Mouse (Mus musculus) heart, embryonic 14.5 days (tissue): ENCODE data around the gene Slc25a25. TPM values are rescaled to one million over a fixed set of nuclear protein-coding genes. Genes with fewer than 3 reads are reported as not detected.

ENCODE experiments used
- ATAC-seq: fragments of 200-750 bp; cut with Nextera tagmentation; 2 replicates; pipeline ENCODE4 v1.8.0; 2017; ENCODE audit warnings: low read depth, moderate TSS enrichment; ENCODE audit not compliant: insufficient number of reproducible peaks, insufficient read depth, low FRiP score
- H3K27ac ChIP-seq, 2 experiments: fragments of 200-500 bp in 1 of 2; fragments of 300-500 bp in 1 of 2; sonication (generic) in 1 of 2; replicated peaks in 1 of 2; 2 replicates each; pipeline ENCODE4 v1.5.1; 2012 to 2014; ENCODE audit warnings: low read depth in 2 of 2, low read length in 2 of 2, control low read depth in 1 of 2, mild to moderate bottlenecking in 1 of 2, mixed read lengths in 1 of 2; ENCODE audit not compliant: control insufficient read depth in 1 of 2, insufficient read depth in 1 of 2
- H3K27me3 ChIP-seq: fragments of 300-500 bp; sonication (generic); 2 replicates; pipeline ENCODE4 v1.6.1; 2014; ENCODE audit warnings: mild to moderate bottlenecking, low read length, control low read depth; ENCODE audit not compliant: control insufficient read depth, insufficient read depth
- H3K36me3 ChIP-seq: fragments of 300-500 bp; sonication (generic); 2 replicates; pipeline ENCODE4 v1.6.1; 2014; ENCODE audit warnings: mild to moderate bottlenecking, control low read depth, low read length, mixed read lengths; ENCODE audit not compliant: control insufficient read depth, insufficient read depth
- H3K4me1 ChIP-seq, 2 experiments: fragments of 200-500 bp in 1 of 2; fragments of 300-500 bp in 1 of 2; sonication (generic) in 1 of 2; 2 replicates each; pipeline ENCODE4 v1.6.1; 2012 to 2014; ENCODE audit warnings: low read length in 2 of 2, control low read depth in 1 of 2, mixed read lengths in 1 of 2; ENCODE audit not compliant: control insufficient read depth in 2 of 2, insufficient read depth in 2 of 2
- H3K4me2 ChIP-seq: fragments of 300-500 bp; sonication (generic); 2 replicates; pipeline ENCODE4 v1.6.1; 2014; ENCODE audit warnings: mild to moderate bottlenecking, low read length
- H3K4me3 ChIP-seq, 2 experiments: fragments of 200-500 bp in 1 of 2; fragments of 300-500 bp in 1 of 2; sonication (generic) in 1 of 2; 2 replicates each; pipeline ENCODE4 v1.5.1; 2012 to 2014; ENCODE audit warnings: low read length in 2 of 2, mild to moderate bottlenecking in 2 of 2, control low read depth in 1 of 2, low read depth in 1 of 2, moderate library complexity in 1 of 2; ENCODE audit not compliant: control insufficient read depth in 1 of 2, insufficient read depth in 1 of 2
- H3K9ac ChIP-seq: fragments of 300-500 bp; sonication (generic); 2 replicates; pipeline ENCODE4 v1.6.1; 2014; ENCODE audit warnings: mild to moderate bottlenecking, low read length
- H3K9me3 ChIP-seq: fragments of 300-500 bp; sonication (generic); 2 replicates; pipeline ENCODE4 v1.6.1; 2016; ENCODE audit warnings: low read length, control low read depth; ENCODE audit not compliant: control insufficient read depth
- WGBS: fragments of 180-500 bp; shearing (Covaris S2); extraction: QIAGEN DNeasy Blood & Tissue Kit; methylation state at CpG from one replicate; pipeline ENCODE4 v1.1.7; 2014; 5-methylcytosine and 5-hydroxymethylcytosine counted together
- polyA plus RNA-seq: library from polyadenylated mRNA; unstranded; fragments of >200 nt; fragmentation: Nextera tagmentation; extraction: Ambion mirVana; gene quantifications from 2 replicates; pipeline ENCODE4 v1.2.1, GENCODE M21; 2014

The Slc25a25 gene
- polyA plus RNA-seq, 1 experiment from 2014 or later, result 8.0 TPM

DNA sequence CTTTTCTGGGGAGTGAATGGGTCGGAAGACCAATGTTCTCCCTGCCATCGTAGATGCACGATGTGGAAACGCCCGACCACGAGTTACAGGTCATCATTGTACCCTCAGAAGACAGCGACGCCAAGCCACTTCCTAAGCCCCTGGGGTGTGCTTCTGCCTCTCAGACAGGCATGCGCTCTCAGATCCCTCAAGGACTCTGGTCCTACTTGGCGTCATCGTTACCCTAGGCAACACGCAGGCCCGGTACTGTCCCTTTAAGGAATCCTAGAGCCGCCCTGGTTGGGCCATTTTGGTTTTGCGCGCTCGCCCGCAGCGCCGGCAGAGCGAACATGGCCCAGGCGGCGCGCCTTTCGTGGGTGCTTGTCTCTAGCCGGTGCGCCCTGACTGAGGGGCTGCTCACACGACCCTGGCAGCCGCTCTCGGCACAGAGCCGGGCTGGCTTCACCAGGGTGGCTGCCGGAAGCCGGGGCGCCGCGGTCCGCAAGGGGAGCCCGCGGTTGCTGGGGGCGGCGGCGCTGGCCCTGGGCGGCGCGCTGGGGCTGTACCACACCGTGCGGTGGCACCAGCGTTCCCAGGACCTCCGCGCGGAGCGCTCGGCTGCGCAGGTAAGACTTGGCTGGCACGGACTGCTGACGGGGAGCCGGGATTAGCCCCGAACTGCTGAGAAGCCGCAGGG lies 55.2 kb downstream of the Slc25a25 start:
- no peaks in the 10 kb centered on the region for H3K27me3 ChIP-seq
- no peaks in the 10 kb centered on the region for H3K9me3 ChIP-seq
- peaks cover 28% of the 10 kb centered on the region for H3K36me3 ChIP-seq
- peak overlapping the region; percentile 84 for H3K9ac ChIP-seq
- peak overlapping the region; percentile 89 to 92 for H3K27ac ChIP-seq
- H3K4me2 ChIP-seq, result peak overlapping the region; percentile 93
- under 1% methylated on average over 52 of the region's 59 CpGs for WGBS
- H3K4me1 ChIP-seq, result peaks cover 11 to 20% of the 10 kb centered on the region in 2 experiments
- ATAC-seq, result peak; percentile 91
- H3K4me3 ChIP-seq, result peak overlapping the region; percentile 88 to 92

GRCm38 (mm10) chr2:32395484-32395945 lies 55.7 kb downstream of the Slc25a25 start, which contains the start of gene Ptges2:
TSS of gene Ptges2 (plus strand) at chr2:32395896.
- Histone ChIP-seq H3K36me3 (peaks cover 22% of the 10 kb centered on the region), H3K9ac (peak within 1 kb of the TSS; percentile 84), H3K4me2 (peak within 1 kb of the TSS; percentile 93), H3K4me1 (peaks cover 11 to 20% of the 10 kb centered on the region in 2 experiments), H3K27me3 (no peaks in the 10 kb centered on the region), H3K9me3 (no peaks in the 10 kb centered on the region), H3K4me3 (peak within 1 kb of the TSS; percentile 88 to 92), H3K27ac (peak within 1 kb of the TSS; percentile 89 to 92)
- WGBS, result under 1% methylated on average over 31 of the region's 31 CpGs
- peak; percentile 84 for ATAC-seq

- Histone ChIP-seq H3K4me1 (peaks cover 11 to 20% of the 10 kb centered on the region in 2 experiments), H3K27ac (peak overlapping the region; percentile 9 to 92; a peak in 3 of 4 replicates), H3K4me3 (peak overlapping the region; percentile 88 to 92), H3K36me3 (peaks cover 16% of the 10 kb centered on the region), H3K4me2 (peak overlapping the region; percentile 93), H3K27me3 (no peaks in the 10 kb centered on the region), H3K9ac (peak overlapping the region; percentile 84), H3K9me3 (no peaks in the 10 kb centered on the region)
- 2% methylated on average over 8 of the region's 8 CpGs for WGBS
- ATAC-seq, result no peak
Measured at GRCm38 (mm10) chr2:32394973-32395372, 56.3 kb downstream of the Slc25a25 start.

GRCm38 (mm10) chr2:32392063-32392462 lies 59.2 kb downstream of the Slc25a25 start:
- H3K27me3 ChIP-seq, result no peaks in the 10 kb centered on the region
- no peak overlapping the region for H3K4me2 ChIP-seq
- no peaks in the 10 kb centered on the region for H3K9me3 ChIP-seq
- peaks cover 8 to 15% of the 10 kb centered on the region in 2 experiments for H3K4me1 ChIP-seq
- no peaks in the 10 kb centered on the region for H3K36me3 ChIP-seq
- 64% methylated on average over 5 of the region's 5 CpGs for WGBS
- peak overlapping the region; percentile 7 to 17; a peak in 2 of 4 replicates for H3K27ac ChIP-seq
- ATAC-seq, result no peak
- H3K9ac ChIP-seq, result peak overlapping the region; percentile 17; the same call in 1 of the 2 replicates
- H3K4me3 ChIP-seq, result no peak overlapping the region

GRCm38 (mm10) chr2:32390871-32391270 lies 60.4 kb downstream of the Slc25a25 start:
- no peak overlapping the region for H3K27ac ChIP-seq
- H3K9me3 ChIP-seq, result no peaks in the 10 kb centered on the region
- H3K36me3 ChIP-seq, result no peaks in the 10 kb centered on the region
- H3K4me1 ChIP-seq, result peaks cover 6 to 10% of the 10 kb centered on the region in 2 experiments; a peak in 3 of 4 replicates
- no peak overlapping the region for H3K4me3 ChIP-seq
- no peak overlapping the region for H3K4me2 ChIP-seq
- 0 out of 2 replicates have a peak, but pooled peaks cover 2% of the 10 kb centered on the region for H3K27me3 ChIP-seq
- no peak overlapping the region for H3K9ac ChIP-seq
- 73% methylated on average over 8 of the region's 8 CpGs for WGBS
- no peak for ATAC-seq

DNA sequence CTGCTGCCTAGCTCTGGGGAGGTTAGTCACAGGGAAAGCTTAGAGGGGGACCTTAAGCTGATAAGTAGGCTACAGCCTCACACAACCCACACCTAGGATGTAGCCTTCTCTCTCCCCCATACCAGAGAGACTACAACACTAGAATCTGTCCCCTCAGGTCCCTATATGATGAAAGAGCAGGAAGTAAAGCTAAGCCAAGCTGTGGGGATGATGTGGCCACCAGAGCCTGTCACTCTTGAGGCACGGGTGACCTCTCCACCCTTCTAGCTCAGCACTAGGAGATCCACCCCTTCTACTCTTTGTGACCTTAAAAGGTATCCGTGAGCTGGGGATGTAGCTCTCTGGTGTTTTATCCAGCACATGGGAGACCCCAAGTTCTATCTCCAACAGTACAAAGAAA lies 62.1 kb downstream of the Slc25a25 start:
- 65% methylated on average over 2 of the region's 2 CpGs for WGBS
- no peak overlapping the region for H3K27ac ChIP-seq
- H3K4me2 ChIP-seq, result no peak overlapping the region
- H3K4me1 ChIP-seq, result peaks cover 4 to 5% of the 10 kb centered on the region in 2 experiments; a peak in 2 of 4 replicates
- no peaks in the 10 kb centered on the region for H3K36me3 ChIP-seq
- H3K27me3 ChIP-seq, result peaks cover 2% of the 10 kb centered on the region; the same call in 1 of the 2 replicates
- H3K4me3 ChIP-seq, result no peak overlapping the region
- ATAC-seq, result no peak
- H3K9ac ChIP-seq, result no peak overlapping the region
- H3K9me3 ChIP-seq, result no peaks in the 10 kb centered on the region

GRCm38 (mm10) chr2:32387706-32388490 lies 63.3 kb downstream of the Slc25a25 start, which contains the start of gene Lcn2:
TSS of gene Lcn2 (minus strand) at chr2:32388252.
- Histone ChIP-seq H3K36me3 (no peaks in the 10 kb centered on the region), H3K4me1 (peaks cover 4 to 5% of the 10 kb centered on the region in 2 experiments; a peak in 2 of 4 replicates), H3K27ac (no peak within 1 kb of the TSS), H3K27me3 (peaks cover 8% of the 10 kb centered on the region; the same call in 1 of the 2 replicates), H3K9me3 (no peaks in the 10 kb centered on the region), H3K9ac (no peak within 1 kb of the TSS), H3K4me2 (no peak within 1 kb of the TSS), H3K4me3 (no peak within 1 kb of the TSS)
- no peak for ATAC-seq
- 54% methylated on average over 5 of the region's 5 CpGs for WGBS
